Comparison of ENCODE assay signal across 29 mouse cellular contexts in the genomic region with DNA sequence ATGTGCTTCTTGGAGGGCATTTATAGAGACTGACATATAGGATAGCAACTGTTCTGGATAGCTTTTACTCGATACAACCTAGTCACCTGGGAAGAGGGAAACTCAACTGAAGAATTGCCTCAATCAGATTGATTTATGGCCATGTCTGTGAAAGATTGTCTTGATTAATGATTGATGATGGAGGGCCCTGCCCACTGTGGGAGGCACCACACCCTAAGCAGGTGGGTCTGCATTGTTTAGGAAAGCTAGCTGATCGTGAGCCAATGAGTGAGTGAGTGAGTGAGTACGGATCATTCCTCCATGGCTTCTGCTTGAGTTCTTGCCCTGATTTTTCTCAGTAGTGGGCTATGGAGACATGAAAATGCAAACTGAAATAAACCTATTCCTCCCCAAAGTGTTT. TPM values are rescaled to one million over a fixed set of nuclear protein-coding genes. Genes with fewer than 3 reads are reported as not detected.
"Had no signal": no experiment of that assay in that cellular context is flagged by ENCODE, and none has a peak within 500 bp of the region (broad histone marks: within the 10 kb centered on the region; RNA-seq: fewer than 3 reads in every experiment).

No protein-coding gene starts in this region.

- H3K4me3 ChIP-seq: gastrocnemius, adult 2 months; hindbrain, embryonic 10.5 days; hindbrain, embryonic 13.5 days; hindbrain, embryonic 15.5 days; kidney, embryonic 15.5 days; limb, embryonic 12.5 days; liver, embryonic 13.5 days; liver, embryonic 15.5 days had no signal

- H3K27me3 ChIP-seq: hindbrain, embryonic 13.5 days; hindbrain, embryonic 15.5 days; kidney, embryonic 15.5 days; limb, embryonic 12.5 days; liver, embryonic 13.5 days; liver, embryonic 15.5 days had no signal

- H3K27ac ChIP-seq: gastrocnemius, adult 2 months; hindbrain, embryonic 10.5 days; hindbrain, embryonic 13.5 days; hindbrain, embryonic 15.5 days; hindbrain, postnatal 0 days; kidney, embryonic 15.5 days; kidney, postnatal 0 days; limb, embryonic 12.5 days; liver, embryonic 13.5 days; liver, embryonic 15.5 days had no signal

- ATAC-seq: forebrain, postnatal 0 days; hindbrain, postnatal 0 days; liver, postnatal 0 days had no signal

- H3K9ac ChIP-seq: forebrain, postnatal 0 days; hindbrain, embryonic 13.5 days; hindbrain, embryonic 15.5 days; kidney, embryonic 15.5 days; limb, embryonic 12.5 days; liver, embryonic 13.5 days; liver, embryonic 15.5 days; liver, postnatal 0 days had no signal

- DNase-seq: forebrain, postnatal 0 days; gastrocnemius, adult 2 months; gastrocnemius, postnatal 10 days; gastrocnemius, postnatal 25 days; heart, postnatal 10 days; heart, postnatal 4 days; kidney, adult 11 months; kidney, adult 2 months; kidney, adult 9 months; kidney, postnatal 14 days; kidney, postnatal 36 days; layer of hippocampus, adult 9-11 months; layer of hippocampus, postnatal 36 days; left cerebral cortex, postnatal 4 days; liver; liver, embryonic 13.5 days; liver, postnatal 0 days had no signal

- H3K36me3 ChIP-seq: hindbrain, embryonic 10.5 days; hindbrain, embryonic 13.5 days; hindbrain, embryonic 15.5 days; kidney, embryonic 15.5 days; limb, embryonic 12.5 days; liver, embryonic 13.5 days; liver, embryonic 15.5 days had no signal

- H3K4me2 ChIP-seq: heart, embryonic 11.5 days; hindbrain, embryonic 13.5 days; hindbrain, embryonic 15.5 days; kidney, embryonic 15.5 days; limb, embryonic 12.5 days; liver, embryonic 11.5 days; liver, embryonic 13.5 days; liver, embryonic 15.5 days had no signal

- H3K4me1 ChIP-seq: hindbrain, embryonic 10.5 days; hindbrain, embryonic 13.5 days; hindbrain, embryonic 15.5 days; limb, embryonic 12.5 days; liver, embryonic 13.5 days; liver, embryonic 15.5 days had no signal

- H3K9me3 ChIP-seq: hindbrain, embryonic 10.5 days; hindbrain, embryonic 13.5 days; hindbrain, embryonic 15.5 days; kidney, embryonic 15.5 days; limb, embryonic 12.5 days; liver, embryonic 13.5 days; liver, embryonic 15.5 days had no signal

RNA-seq across cellular contexts. Expression of gene Slamf9, which starts 34.6 kb away (rescaled TPM):
- total RNA-seq: granulocyte monocyte progenitor cell, adult 5-6 weeks; hindbrain, postnatal 0 days; layer of hippocampus, postnatal 14 days had no signal
- polyA plus RNA-seq: hindbrain, embryonic 10.5 days; hindbrain, embryonic 13.5 days had no signal

RNA-seq across cellular contexts. Expression of gene Igsf9, which starts 41.1 kb away (rescaled TPM):
- total RNA-seq: granulocyte monocyte progenitor cell, adult 5-6 weeks had no signal
